Mouse (Mus musculus) mouse embryonic stem cell (cell line): ENCODE data around the gene 1700028J19Rik.
"Not testable (repeated sequence)": the region's sequence is repeated elsewhere in the genome, so short reads cannot be mapped to it uniquely, and the experiment has no call there.

Experiments
- in situ Hi-C, 2 experiments: fragments of 300-500 bp; cut with MboI; formaldehyde crosslinking; loops; 1 replicate in 1 of 2; 3 replicates in 1 of 2; pipeline ENCODE4 v1.14.3; 2019 to 2020; ENCODE audit warnings: low sequenced_read_pairs in 2 of 2, low pct_unique_long_range_greater_than_20kb in 1 of 2, mixed read lengths in 1 of 2; ENCODE audit not compliant: unreplicated experiment in 1 of 2

The 1700028J19Rik gene

GRCm38 (mm10) chr7:44260410-44260809, 13.9 kb upstream of the 1700028J19Rik start:
- in situ Hi-C loops, result loop anchor here in 1 of 2 experiments (5.0 to 25.0 kb wide), 2 partner anchors 57 to 377 kb away; no protein-coding TSS in a partner anchor

- in situ Hi-C loops, result loop anchor here in 1 of 2 experiments (25.0 kb wide), 1 partner anchor 380 kb away; no protein-coding TSS in a partner anchor
These were observed 10.8 kb upstream of the 1700028J19Rik start, which contains the start of gene Acp4 for GRCm38 (mm10) chr7:44257278-44257677. Gene Acp4 (minus strand): TSS chr7:44257378.

- in situ Hi-C loops, result loop anchor here in 1 of 2 experiments (25.0 kb wide), 1 partner anchor 382 kb away; no protein-coding TSS in a partner anchor
These were observed 8.4 kb upstream of the 1700028J19Rik start for GRCm38 (mm10) chr7:44254930-44255329.

GRCm38 (mm10) chr7:44253023-44253616, 6.6 kb upstream of the 1700028J19Rik start:
- in situ Hi-C loops, result loop anchor here in 1 of 2 experiments (25.0 kb wide), 1 partner anchor 384 kb away; no protein-coding TSS in a partner anchor

- in situ Hi-C loops, result loop anchor here in 1 of 2 experiments (25.0 kb wide), 1 partner anchor 386 kb away; no protein-coding TSS in a partner anchor
These were observed 4.3 kb upstream of the 1700028J19Rik start for GRCm38 (mm10) chr7:44250732-44251275.

GRCm38 (mm10) chr7:44249248-44249647, 2.8 kb upstream of the 1700028J19Rik start:
- in situ Hi-C loops, result no loop called here

- in situ Hi-C loops, result no loop called here
These were observed 1.5 kb upstream of the 1700028J19Rik start for GRCm38 (mm10) chr7:44247971-44248370.

- in situ Hi-C loops, result no loop called here
These were observed 532 bp upstream of the 1700028J19Rik start for GRCm38 (mm10) chr7:44246984-44247470.

GRCm38 (mm10) chr7:44244080-44244479, 2.4 kb downstream of the 1700028J19Rik start:
- in situ Hi-C loops, result no loop called here

GRCm38 (mm10) chr7:44241163-44241562, 5.3 kb downstream of the 1700028J19Rik start:
- in situ Hi-C loops, result no loop called here

- in situ Hi-C loops, result no loop called here
These were observed 5.8 kb downstream of the 1700028J19Rik start for GRCm38 (mm10) chr7:44240712-44241111.

GRCm38 (mm10) chr7:44239913-44240312, 6.6 kb downstream of the 1700028J19Rik start:
- in situ Hi-C loops, result loop anchor here in 1 of 2 experiments (10.0 kb wide), 1 partner anchor 315 kb away; no protein-coding TSS in a partner anchor

GRCm38 (mm10) chr7:44235909-44236308, 10.6 kb downstream of the 1700028J19Rik start, which contains the start of gene Gm36864:
Gene Gm36864 (plus strand): TSS chr7:44236177.
- in situ Hi-C loops, result loop anchor here in 1 of 2 experiments (10.0 kb wide), 1 partner anchor 311 kb away; no protein-coding TSS in a partner anchor

GRCm38 (mm10) chr7:44225076-44225475, 21.4 kb downstream of the 1700028J19Rik start, which contains the start of gene Klk1:
Gene Klk1 (plus strand): TSS chr7:44225360.
- in situ Hi-C loops, result no loop called here

GRCm38 (mm10) chr7:44222335-44222734, 24.2 kb downstream of the 1700028J19Rik start:
- in situ Hi-C loops, result not testable (repeated sequence)

GRCm38 (mm10) chr7:44221601-44222000, 24.9 kb downstream of the 1700028J19Rik start:
- in situ Hi-C loops, result not testable (repeated sequence)

GRCm38 (mm10) chr7:44215645-44216044, 30.9 kb downstream of the 1700028J19Rik start, which contains the start of gene Klk1b5:
Gene Klk1b5 (plus strand): TSS chr7:44215945.
- in situ Hi-C loops, result no loop called here

- in situ Hi-C loops, result no loop called here
These were observed 38.2 kb downstream of the 1700028J19Rik start for GRCm38 (mm10) chr7:44208307-44208706.

- in situ Hi-C loops, result not testable (repeated sequence)
These were observed 39.4 kb downstream of the 1700028J19Rik start, which contains the start of gene Klk1b4 for GRCm38 (mm10) chr7:44207135-44207534. Gene Klk1b4 (plus strand): TSS chr7:44207435.
